Mouse (Mus musculus) gastrocnemius, postnatal 4 days (tissue): ENCODE measurements around the gene Mrm2. TPM values are rescaled to one million over a fixed set of nuclear protein-coding genes. Genes with fewer than 3 reads are reported as not detected.

Experiments
- DNase-seq, 2 experiments: peaks; one replicate each; pipeline ENCODE4 v3.0.0; 2021 to 2022; ENCODE audit warnings: low spot score in 2 of 2, mixed read lengths in 2 of 2
- total RNA-seq, 2 experiments: library from RNA; stranded (reverse); gene quantifications; 2 replicates each; pipeline ENCODE4 v1.2.3; 2021

The Mrm2 gene
- total RNA-seq, 2 experiments from 2014 or later = 7.3 to 7.6 TPM

DNA sequence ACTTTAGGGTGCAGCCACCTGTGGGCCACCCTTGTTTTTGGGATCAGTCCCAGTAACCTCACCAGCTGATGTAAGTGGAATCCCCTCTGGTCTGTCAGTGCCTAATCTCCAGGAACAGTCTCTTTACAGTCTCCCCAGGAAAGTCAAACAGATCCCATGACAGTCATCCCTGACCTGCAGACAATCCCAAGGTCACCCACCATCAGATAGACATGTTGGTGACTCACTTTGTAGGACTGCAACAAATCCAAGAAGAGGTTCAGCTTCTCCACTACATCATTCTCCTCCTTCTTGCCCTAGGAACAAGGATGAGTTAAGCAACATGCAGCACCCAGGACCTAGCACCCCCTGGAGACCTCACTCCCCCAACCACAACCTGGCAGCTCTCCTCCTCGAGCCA lies 14.4 kb upstream of the Mrm2 start:
- no peak for DNase-seq

GRCm38 (mm10) chr5:140345244-140345643 lies 13.5 kb upstream of the Mrm2 start:
- no peak for DNase-seq

DNA sequence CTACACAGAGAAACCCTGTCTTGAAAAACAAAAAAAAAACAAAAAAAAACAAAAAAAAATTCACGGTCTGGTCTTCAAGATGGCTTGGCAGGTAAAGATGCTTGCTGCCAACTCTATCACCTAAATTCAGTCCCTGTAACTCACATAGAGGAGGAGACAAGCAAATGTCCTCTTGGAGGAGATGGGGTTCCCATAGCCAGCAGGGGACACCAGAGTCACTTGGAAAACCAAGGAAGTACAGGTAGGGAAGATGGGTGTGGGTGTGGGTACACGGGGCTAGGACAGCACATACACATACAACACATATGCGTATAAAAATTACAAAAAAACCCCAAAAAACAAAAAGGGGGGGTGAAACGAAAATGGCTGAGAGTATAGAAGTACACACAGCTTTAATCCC lies 11.2 kb upstream of the Mrm2 start:
- no peak for DNase-seq

DNA sequence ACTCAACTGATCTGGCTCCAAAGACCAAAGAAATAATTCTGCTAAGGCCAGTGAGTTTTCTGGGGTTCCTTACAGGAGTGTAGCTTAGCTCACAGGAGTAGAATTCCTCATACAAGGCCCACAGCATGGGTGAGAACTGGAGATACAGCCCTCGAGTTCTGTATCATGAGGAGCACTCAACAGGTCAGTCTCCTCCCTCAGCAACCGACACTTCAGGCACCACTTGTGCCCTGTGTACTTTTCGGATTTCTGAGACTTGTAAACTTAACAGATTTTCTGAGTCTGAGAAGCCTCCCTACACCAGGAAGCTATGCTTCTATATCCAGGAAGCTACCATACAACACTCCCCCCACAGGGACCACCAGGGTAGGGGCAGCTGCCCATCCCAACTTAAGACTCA lies 8.1 kb upstream of the Mrm2 start:
- DNase-seq = no peak

DNA sequence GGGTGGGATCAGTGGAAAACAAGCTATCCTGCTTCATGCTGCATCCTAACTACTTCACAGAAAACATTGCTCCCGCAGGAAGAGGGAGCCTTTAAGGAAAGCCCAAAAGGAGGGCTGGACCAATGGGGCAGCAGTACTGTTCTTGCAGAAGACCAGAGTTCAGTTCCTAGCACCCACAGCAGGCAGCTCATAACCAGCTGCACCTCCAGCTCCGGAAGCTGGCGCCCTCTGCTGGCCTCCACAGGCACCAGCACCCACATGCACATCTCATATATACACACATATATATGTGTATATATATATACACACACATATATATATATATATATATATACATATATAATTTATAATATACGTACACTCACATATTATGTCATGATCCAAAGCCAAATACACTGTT lies 7.1 kb upstream of the Mrm2 start:
- DNase-seq = no peak

DNA sequence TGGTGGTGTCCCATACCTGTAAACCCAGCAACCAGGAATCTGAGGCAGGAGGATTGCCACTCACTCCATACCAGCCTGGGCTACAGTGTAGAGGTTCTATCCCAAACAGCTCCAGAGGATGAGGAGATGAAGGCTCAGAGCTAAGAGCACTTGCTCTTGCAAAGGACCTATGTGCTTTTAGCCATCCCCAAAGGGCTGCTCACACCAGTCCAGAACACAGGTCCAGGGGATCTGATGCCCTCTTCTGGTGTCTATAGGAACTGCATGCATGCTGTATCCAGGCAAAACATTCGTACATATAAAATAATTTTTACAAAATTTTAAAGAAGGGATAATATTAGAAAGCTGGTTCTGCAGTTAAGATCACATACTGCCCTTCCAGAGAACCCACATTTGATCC lies 5.0 kb upstream of the Mrm2 start:
- no peak for DNase-seq

- DNase-seq = no peak
These were observed 1.9 kb upstream of the Mrm2 start for GRCm38 (mm10) chr5:140333631-140334030.

GRCm38 (mm10) chr5:140332519-140332918 lies 821 bp upstream of the Mrm2 start:
- no peak for DNase-seq

- no peak for DNase-seq
These were observed 7.6 kb downstream of the Mrm2 start for GRCm38 (mm10) chr5:140324058-140324457.

DNA sequence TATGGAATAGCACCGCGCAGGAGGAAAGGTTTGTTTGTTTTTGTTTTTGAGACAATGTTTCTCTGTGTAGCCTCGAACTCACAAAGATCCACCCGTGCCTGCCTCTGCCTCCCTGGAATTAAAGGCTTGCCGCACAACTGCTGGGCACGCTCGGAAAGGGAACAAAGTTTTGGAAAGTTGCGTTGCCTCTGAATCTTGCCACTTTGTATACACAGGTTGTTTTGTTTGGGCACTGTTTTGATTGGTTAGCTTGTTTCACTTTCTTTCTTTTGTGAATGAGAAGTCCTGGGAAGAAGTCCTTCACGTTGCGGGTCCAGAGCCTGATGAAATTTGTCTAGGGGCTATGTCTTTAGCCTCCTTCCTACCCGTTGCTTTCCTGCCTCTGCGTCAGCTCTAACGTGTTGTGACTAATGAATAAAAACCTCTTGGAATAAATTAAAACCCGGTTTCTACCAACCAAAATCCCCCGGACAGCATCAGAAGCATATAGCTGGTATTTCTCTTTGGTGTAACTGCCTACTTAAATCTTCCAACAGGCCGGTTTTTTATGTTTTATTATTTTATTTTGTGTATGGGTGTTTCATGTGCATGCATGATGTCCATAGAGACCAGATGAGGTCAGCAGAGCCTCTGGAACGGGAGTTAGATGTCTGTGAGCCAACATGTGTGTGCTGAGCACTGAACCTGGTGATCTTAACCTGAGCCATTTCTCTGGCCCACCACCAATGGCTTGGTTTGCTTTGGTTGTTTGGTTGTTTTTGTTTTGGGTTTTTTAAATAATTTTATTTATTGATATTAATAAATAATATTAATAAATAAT lies 9.7 kb downstream of the Mrm2 start:
- DNase-seq = no peak

GRCm38 (mm10) chr5:140321042-140321755 lies 10.5 kb downstream of the Mrm2 start, which contains the start of the genes Mad1l1 and Nudt1:
Mad1l1 (minus strand) TSS chr5:140321552.
Nudt1 (plus strand) TSS chr5:140321656.
- peak; percentile 83 to 90 for DNase-seq

DNA sequence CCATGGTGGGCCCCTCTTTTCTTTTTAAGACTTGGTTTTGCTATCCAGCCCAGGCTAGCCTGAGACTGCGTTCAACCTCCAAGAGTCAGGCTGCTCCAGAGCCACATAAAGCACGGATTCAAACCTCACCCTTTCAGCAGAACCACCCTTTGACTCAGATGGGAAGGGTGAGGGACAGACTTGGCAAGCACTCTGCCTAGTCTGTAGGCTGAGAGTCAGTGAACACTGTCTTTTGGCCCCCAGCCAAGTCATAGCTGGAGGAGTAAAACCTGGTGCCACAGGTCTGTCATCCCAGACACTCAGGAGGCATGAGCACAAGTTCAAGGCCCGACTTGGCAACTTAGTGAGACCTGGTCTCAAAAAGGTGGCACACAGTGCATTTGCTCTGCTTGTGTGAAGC lies 15.0 kb downstream of the Mrm2 start:
- no peak for DNase-seq

GRCm38 (mm10) chr5:140307602-140308001 lies 24.1 kb downstream of the Mrm2 start:
- no peak for DNase-seq

GRCm38 (mm10) chr5:140306016-140306415 lies 25.7 kb downstream of the Mrm2 start:
- no peak for DNase-seq

DNA sequence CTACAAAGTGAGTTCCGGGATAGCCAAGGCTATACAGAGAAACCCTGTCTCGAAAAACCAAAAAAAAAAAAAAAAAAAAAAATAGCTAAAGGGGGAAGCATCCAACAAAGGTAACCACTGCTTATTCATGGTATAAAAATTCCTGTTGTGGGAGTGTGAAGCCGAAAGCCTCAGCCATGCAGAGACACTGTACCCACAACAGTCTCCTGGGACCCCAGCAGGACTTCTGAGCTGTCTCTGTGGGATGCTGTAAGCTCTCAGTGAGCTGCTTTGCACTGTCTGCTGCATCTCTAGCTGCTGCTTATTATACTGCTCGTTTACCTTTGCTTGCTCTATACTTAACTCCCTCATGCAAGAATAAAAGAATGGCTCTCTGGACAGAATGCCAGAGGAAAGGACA lies 33.4 kb downstream of the Mrm2 start:
- no peak for DNase-seq

- peak in 1 of 2 experiments; percentile 46 for DNase-seq
These were observed 39.5 kb downstream of the Mrm2 start for GRCm38 (mm10) chr5:140292152-140292551.

DNA sequence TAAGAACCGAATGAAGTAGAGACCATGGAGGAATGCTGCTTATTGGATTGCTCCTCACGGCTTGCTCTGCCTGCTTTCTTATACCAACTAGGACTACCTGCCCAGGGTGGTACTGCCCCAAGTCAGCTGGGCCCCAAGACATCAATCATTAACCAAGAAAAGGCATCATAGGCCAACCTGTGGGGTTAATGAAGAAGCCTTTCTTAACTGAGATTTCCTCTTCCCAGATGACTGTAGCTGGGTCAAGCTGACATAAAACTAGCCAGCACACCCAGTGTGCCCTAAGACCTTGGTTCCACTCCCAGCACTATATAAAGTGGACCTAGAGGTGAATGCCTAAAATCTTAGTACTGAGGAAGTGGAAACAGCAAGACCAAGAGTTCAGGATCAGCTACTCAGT lies 42.5 kb downstream of the Mrm2 start:
- DNase-seq = no peak

GRCm38 (mm10) chr5:140288287-140288686 lies 43.4 kb downstream of the Mrm2 start:
- no peak for DNase-seq

GRCm38 (mm10) chr5:140284761-140285160 lies 46.9 kb downstream of the Mrm2 start:
- no peak for DNase-seq

DNA sequence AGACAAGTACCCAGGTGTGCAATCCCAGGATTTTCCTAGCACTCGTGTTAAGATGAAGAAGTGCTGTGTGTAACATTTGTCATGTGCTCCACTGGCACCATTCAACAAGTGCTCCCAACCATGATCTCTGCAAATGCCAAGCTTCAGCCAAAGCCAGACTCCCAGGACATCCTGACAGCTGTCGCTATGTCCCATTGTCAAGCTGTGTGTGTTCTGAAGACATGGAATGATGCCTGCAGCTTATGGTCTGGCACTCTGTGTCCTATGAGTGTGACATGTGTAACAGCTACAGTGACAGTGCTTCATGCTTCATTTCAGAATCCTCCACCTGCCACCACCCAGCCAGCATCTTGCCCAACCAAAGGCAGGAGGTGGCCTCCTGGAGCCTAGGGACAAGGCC lies 47.7 kb downstream of the Mrm2 start:
- DNase-seq = no peak

DNA sequence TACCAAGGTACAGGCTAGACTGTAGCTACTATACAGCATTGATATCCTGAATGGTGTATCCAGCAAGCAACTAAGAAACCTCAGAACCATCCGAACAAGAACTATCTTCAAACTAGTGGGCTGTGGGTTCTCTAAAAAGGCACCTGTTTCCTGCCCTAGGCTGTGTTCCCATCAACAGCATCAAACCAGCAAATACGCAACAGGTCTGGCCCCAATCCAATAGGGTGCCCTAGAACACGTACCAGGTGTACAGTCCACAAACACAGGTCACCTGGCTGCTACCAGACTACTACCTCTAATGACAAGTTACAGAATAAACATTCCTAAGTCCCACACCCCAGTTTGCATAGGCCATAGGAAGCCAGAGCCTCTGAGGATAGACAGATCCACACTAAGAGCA lies 48.8 kb downstream of the Mrm2 start:
- DNase-seq = no peak

GRCm38 (mm10) chr5:140282376-140282775 lies 49.3 kb downstream of the Mrm2 start:
- peak in 1 of 2 experiments; percentile 21 for DNase-seq

- no peak for DNase-seq
These were observed 51.5 kb downstream of the Mrm2 start for GRCm38 (mm10) chr5:140280205-140280604.
